Mouse (Mus musculus) limb, embryonic 14.5 days (tissue): Measurements from ENCODE around the gene Secisbp2. TPM values are rescaled to one million over a fixed set of nuclear protein-coding genes. Genes with fewer than 3 reads are reported as not detected.

ENCODE experiments used
- ATAC-seq: fragments of 200-750 bp; cut with Nextera tagmentation; 2 replicates; pipeline ENCODE4 v1.8.0; 2017; ENCODE audit warnings: low read depth, moderate number of reproducible peaks, moderate TSS enrichment; ENCODE audit not compliant: low FRiP score
- DNase-seq: peaks from one replicate; pipeline ENCODE4 v3.0.0-alpha.2; 2015; ENCODE audit warnings: low spot score
- H3K27ac ChIP-seq: fragments of 300-500 bp; sonication (generic); replicated peaks from 2 replicates; pipeline ENCODE4 v1.5.1; 2014; ENCODE audit warnings: low read depth, mild to moderate bottlenecking, low read length, moderate library complexity, mixed read lengths
- H3K27me3 ChIP-seq: fragments of 300-500 bp; sonication (generic); 2 replicates; pipeline ENCODE4 v1.6.1; 2014; ENCODE audit warnings: low read length, mixed read lengths; ENCODE audit not compliant: control insufficient read depth, insufficient read depth
- H3K36me3 ChIP-seq: fragments of 300-500 bp; sonication (generic); 2 replicates; pipeline ENCODE4 v1.6.1; 2014; ENCODE audit warnings: mild to moderate bottlenecking, low read length, moderate library complexity, mixed read lengths; ENCODE audit not compliant: control insufficient read depth, insufficient read depth
- H3K4me1 ChIP-seq: fragments of 300-500 bp; sonication (generic); 2 replicates; pipeline ENCODE4 v1.6.1; 2014; ENCODE audit warnings: antibody characterized with exemption, low read length, mixed read lengths; ENCODE audit not compliant: control insufficient read depth, insufficient read depth
- H3K4me2 ChIP-seq: fragments of 300-500 bp; sonication (generic); replicated peaks from 2 replicates; pipeline ENCODE4 v1.6.1; 2014; ENCODE audit warnings: low read depth, mild to moderate bottlenecking, low read length, moderate library complexity; ENCODE audit not compliant: severe bottlenecking
- H3K4me3 ChIP-seq: fragments of 300-500 bp; sonication (generic); replicated peaks from 2 replicates; pipeline ENCODE4 v1.5.1; 2014; ENCODE audit warnings: low read length
- H3K9ac ChIP-seq: fragments of 300-500 bp; sonication (generic); 2 replicates; pipeline ENCODE4 v1.6.1; 2014; ENCODE audit warnings: mild to moderate bottlenecking, low read depth, low read length, moderate library complexity; ENCODE audit not compliant: severe bottlenecking
- H3K9me3 ChIP-seq: fragments of 300-500 bp; sonication (generic); 2 replicates; pipeline ENCODE4 v1.6.1; 2016; ENCODE audit warnings: low read length; ENCODE audit not compliant: control insufficient read depth
- POLR2A ChIP-seq: fragments of 200-500 bp; IDR thresholded peaks from 2 replicates; pipeline ENCODE4 v1.8.0; 2012; ENCODE audit warnings: inconsistent platforms, mild to moderate bottlenecking, moderate library complexity, borderline replicate concordance; ENCODE audit not compliant: insufficient read depth, insufficient read length; ENCODE audit errors: extremely low read depth
- WGBS: fragments of 180-500 bp; shearing (Covaris S2); extraction: QIAGEN DNeasy Blood & Tissue Kit; methylation state at CpG from one replicate; pipeline ENCODE4 v1.1.7; 2014; 5-methylcytosine and 5-hydroxymethylcytosine counted together
- polyA plus RNA-seq, 2 experiments: library from polyadenylated mRNA; depleted of rRNA in 1 of 2; stranded (reverse) in 1 of 2; unstranded in 1 of 2; fragments of >200 nt; fragmentation: Nextera tagmentation in 1 of 2; extraction: Ambion mirVana in 1 of 2; gene quantifications; 2 replicates each; pipeline versions ENCODE4 v1.2.1 to v1.2.3; 2012 to 2014

Gene Secisbp2
- polyA plus RNA-seq, 2 experiments, result 31.0 to 32.8 TPM

DNA sequence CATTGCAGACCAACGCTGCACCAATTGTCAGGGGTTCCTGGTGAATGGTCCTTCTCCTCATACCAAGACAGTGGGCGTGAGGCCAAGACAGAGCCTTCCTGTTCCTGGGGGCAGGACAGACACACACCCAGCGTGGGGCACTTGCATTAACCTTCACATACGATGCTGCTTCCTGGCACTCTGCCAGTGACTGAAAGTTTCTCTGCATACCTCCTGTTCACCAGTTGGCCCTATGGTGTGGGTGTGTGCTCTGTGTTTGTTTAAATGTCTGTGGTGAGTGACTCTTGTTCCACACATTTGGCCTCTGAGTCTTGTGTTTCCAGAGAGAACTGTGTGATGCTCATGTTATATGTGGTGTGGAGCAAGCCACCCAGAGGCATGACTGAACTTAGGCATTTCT lies 25.1 kb downstream of the Secisbp2 start:
- ATAC-seq (no peak), DNase-seq (no peak)
- no peaks in the 10 kb centered on the region for H3K4me1 ChIP-seq
- no peak overlapping the region for H3K4me3 ChIP-seq
- H3K36me3 ChIP-seq, result peaks cover 88% of the 10 kb centered on the region
- no peak for TF ChIP-seq POLR2A
- no peaks in the 10 kb centered on the region for H3K9me3 ChIP-seq
- H3K27ac ChIP-seq, result no peak overlapping the region
- 63% methylated on average over 4 of the region's 4 CpGs for WGBS
- no peak overlapping the region for H3K4me2 ChIP-seq
- H3K27me3 ChIP-seq, result no peaks in the 10 kb centered on the region
- H3K9ac ChIP-seq, result no peak overlapping the region

DNA sequence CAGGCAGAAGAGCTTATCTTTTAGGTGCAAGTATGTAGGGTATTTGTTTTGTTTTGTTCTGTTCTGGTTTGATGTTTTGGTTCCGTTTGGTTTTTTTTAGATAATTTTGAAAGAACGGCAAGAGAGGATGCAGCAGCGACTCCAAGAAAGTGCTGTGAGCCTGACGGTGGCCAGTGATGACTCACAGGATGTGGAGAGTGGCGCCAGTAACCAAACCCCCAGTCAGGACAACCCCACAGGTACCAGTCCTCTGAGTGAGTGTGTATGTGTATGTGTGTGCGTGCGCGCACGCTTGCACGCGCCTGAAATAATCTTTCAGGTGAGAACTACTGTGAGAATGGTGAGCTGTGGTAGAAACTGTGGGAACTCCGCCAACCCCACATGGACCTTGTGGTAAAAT lies 25.5 kb downstream of the Secisbp2 start:
- no peaks in the 10 kb centered on the region for H3K27me3 ChIP-seq
- TF ChIP-seq POLR2A, result no peak
- 97% methylated on average over 12 of the region's 12 CpGs for WGBS
- no peak overlapping the region for H3K4me3 ChIP-seq
- no peaks in the 10 kb centered on the region for H3K4me1 ChIP-seq
- ATAC-seq, result no peak
- no peak overlapping the region for H3K27ac ChIP-seq
- no peak overlapping the region for H3K4me2 ChIP-seq
- no peaks in the 10 kb centered on the region for H3K9me3 ChIP-seq
- no peak for DNase-seq
- H3K36me3 ChIP-seq, result peaks cover 89% of the 10 kb centered on the region
- H3K9ac ChIP-seq, result no peak overlapping the region

DNA sequence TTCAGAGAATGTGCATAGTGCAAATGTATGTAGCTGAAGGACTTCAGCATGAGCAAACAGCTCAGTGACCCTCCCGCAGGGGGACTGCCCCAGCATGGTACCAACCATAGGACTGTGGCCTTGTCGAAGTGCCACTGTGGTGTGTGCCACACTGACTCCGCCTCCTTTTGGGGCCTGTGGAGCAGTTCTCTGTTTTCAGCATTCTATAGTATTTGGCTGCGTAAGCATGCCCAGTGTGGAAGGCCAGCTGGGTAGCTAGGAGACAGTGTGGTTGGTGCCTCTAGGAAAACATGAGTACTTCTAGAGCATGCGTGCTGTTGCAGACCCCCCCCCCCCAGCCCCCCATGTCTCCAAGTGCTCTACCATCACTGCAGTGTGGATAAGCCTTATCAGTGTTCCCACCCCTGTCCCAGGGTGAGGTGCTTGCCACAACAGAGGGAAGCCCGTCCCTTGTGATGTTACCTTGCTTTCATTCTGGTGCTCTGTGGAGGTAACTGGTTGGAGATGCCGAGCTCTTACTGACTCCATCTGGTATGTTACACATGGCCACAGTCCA lies 26.2 kb downstream of the Secisbp2 start:
- 91% methylated on average over 7 of the region's 7 CpGs for WGBS
- no peak for TF ChIP-seq POLR2A
- Histone ChIP-seq H3K4me2 (no peak overlapping the region), H3K36me3 (peaks cover 96% of the 10 kb centered on the region), H3K4me1 (no peaks in the 10 kb centered on the region), H3K9ac (no peak overlapping the region), H3K4me3 (no peak overlapping the region), H3K27ac (no peak overlapping the region), H3K9me3 (no peaks in the 10 kb centered on the region), H3K27me3 (no peaks in the 10 kb centered on the region)
- no peak for ATAC-seq
- DNase-seq, result no peak

DNA sequence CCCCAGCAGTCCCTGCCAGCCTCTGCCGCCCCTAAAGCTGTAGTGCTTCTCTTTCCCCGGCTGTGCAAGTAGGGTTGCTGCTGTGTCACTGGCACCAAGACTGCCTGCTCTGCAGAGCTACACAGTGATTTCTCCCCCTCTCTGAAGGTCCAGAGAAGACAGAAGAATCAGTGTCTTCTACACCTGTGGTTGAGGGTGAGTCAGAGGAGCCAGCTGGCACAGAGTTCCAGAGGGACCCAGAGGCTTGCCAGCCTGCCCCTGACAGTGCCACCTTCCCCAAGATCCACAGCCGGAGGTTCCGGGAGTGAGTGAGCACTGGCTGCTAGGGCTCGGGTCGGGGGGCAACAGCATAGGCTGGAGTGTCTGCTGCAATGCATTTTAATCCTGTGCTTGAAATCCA lies 27.2 kb downstream of the Secisbp2 start:
- Histone ChIP-seq H3K4me3 (no peak overlapping the region), H3K27ac (no peak overlapping the region), H3K4me1 (no peaks in the 10 kb centered on the region), H3K9me3 (no peaks in the 10 kb centered on the region), H3K36me3 (peaks cover 99% of the 10 kb centered on the region), H3K4me2 (no peak overlapping the region), H3K27me3 (no peaks in the 10 kb centered on the region), H3K9ac (no peak overlapping the region)
- DNase-seq (no peak), ATAC-seq (no peak)
- WGBS, result 98% methylated on average over 6 of the region's 6 CpGs
- no peak for TF ChIP-seq POLR2A

DNA sequence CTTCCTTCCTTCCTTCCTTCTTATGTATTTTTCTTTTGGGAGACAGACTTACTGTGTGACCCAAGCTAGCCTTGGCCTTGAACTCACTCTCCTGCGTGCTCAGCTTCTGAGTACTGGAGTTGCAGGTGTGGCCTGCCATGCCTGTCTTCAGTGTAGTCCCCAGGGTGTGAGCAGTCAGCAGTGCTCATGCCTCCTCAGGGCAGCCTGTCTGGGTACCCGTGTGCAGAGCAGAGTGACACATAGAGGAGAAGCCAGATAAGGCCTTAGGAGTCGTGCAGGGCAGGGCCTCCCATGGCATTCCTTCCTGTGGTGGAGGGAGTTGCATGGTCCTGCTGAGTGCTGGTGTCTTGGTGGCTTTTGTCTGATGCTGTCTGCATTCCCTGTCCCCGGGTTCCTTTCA lies 27.8 kb downstream of the Secisbp2 start:
- WGBS, result 94% methylated on average over 4 of the region's 4 CpGs
- no peaks in the 10 kb centered on the region for H3K4me1 ChIP-seq
- no peak overlapping the region for H3K9ac ChIP-seq
- no peaks in the 10 kb centered on the region for H3K27me3 ChIP-seq
- no peak overlapping the region for H3K27ac ChIP-seq
- no peak for DNase-seq
- no peaks in the 10 kb centered on the region for H3K9me3 ChIP-seq
- ATAC-seq, result no peak
- H3K4me3 ChIP-seq, result no peak overlapping the region
- H3K4me2 ChIP-seq, result no peak overlapping the region
- TF ChIP-seq POLR2A, result no peak
- peaks cover 99% of the 10 kb centered on the region for H3K36me3 ChIP-seq

DNA sequence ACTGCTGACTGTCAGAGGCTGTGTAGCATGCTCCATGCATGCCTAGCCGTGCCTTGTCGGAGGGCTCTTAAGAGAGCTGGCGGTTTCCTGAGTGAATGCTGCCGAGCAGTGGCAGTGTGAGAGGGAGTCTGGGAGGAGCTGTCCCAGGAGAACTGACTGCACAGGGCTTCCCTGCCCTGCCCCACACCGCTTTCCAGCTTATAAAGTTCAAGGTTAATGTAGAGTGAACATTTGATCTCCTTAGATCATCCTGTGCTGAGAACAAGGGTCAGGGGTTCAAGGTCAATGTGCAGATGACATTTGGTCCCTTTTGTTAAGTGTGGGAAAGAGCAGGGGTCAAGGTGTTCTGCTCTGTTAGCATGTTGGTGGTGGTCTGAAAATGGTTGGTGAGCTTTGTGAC lies 29.6 kb downstream of the Secisbp2 start:
- Histone ChIP-seq H3K36me3 (peaks cover 98% of the 10 kb centered on the region), H3K9me3 (no peaks in the 10 kb centered on the region), H3K4me2 (no peak overlapping the region), H3K4me3 (no peak overlapping the region), H3K4me1 (no peaks in the 10 kb centered on the region), H3K27me3 (no peaks in the 10 kb centered on the region), H3K9ac (no peak overlapping the region), H3K27ac (no peak overlapping the region)
- ATAC-seq (no peak), DNase-seq (no peak)
- no peak for TF ChIP-seq POLR2A
- WGBS, result 81% methylated on average over 5 of the region's 5 CpGs
